Mouse (Mus musculus): ENCODE measurements around the gene 1700020L24Rik. TPM values are rescaled to one million over a fixed set of nuclear protein-coding genes. Genes with fewer than 3 reads are reported as not detected.

The 1700020L24Rik gene
- polyA plus RNA-seq, 1 experiment, result 1.5 TPM

GRCm38 (mm10) chr11:83442596-83443267 lies 5.3 kb downstream of the 1700020L24Rik start:
- no peak overlapping the region for H3ac ChIP-seq (ENCODE audit: control insufficient read depth, insufficient read length, low read depth)
- H3K79me3 ChIP-seq (ENCODE audit: low read depth), result no peaks in the 10 kb centered on the region
- TF ChIP-seq MYOG (IDR thresholded peaks at IDR 0.05; ENCODE audit: control insufficient read depth, extremely low read depth, insufficient read length) (no peak), CEBPB (IDR thresholded peaks at IDR 0.05; ENCODE audit: low read depth) (no peak), CTCF (IDR thresholded peaks at IDR 0.05; ENCODE audit: control insufficient read depth, insufficient read depth, insufficient read length) (no peak), USF1 (IDR thresholded peaks at IDR 0.05; ENCODE audit: low read depth) (no peak), MYOD1 (IDR thresholded peaks at IDR 0.05; ENCODE audit: control insufficient read depth, insufficient read length, low read depth) (no peak), MAX (IDR thresholded peaks at IDR 0.05) (no peak), FOSL1 (IDR thresholded peaks at IDR 0.05; ENCODE audit: insufficient read depth, low read length, poor library complexity, severe bottlenecking) (no peak)
- H3K27me3 ChIP-seq (ENCODE audit: control insufficient read depth, insufficient read depth, insufficient read length), result peaks cover 3% of the 10 kb centered on the region
- no peak overlapping the region for H3K4me3 ChIP-seq (ENCODE audit: insufficient read depth, poor library complexity, severe bottlenecking)
- H3K79me2 ChIP-seq (ENCODE audit: control insufficient read depth, insufficient read depth), result no peaks in the 10 kb centered on the region
- H3K36me3 ChIP-seq (ENCODE audit: control insufficient read depth, insufficient read depth), result no peaks in the 10 kb centered on the region

- H3K4me3 ChIP-seq (ENCODE audit: insufficient read depth, poor library complexity, severe bottlenecking), result no peak overlapping the region
- H3K36me3 ChIP-seq (ENCODE audit: control insufficient read depth, insufficient read depth), result no peaks in the 10 kb centered on the region
- peaks cover 3% of the 10 kb centered on the region for H3K27me3 ChIP-seq (ENCODE audit: control insufficient read depth, insufficient read depth, insufficient read length)
- H3ac ChIP-seq (ENCODE audit: control insufficient read depth, insufficient read length, low read depth), result no peak overlapping the region
- TF ChIP-seq MYOD1 (IDR thresholded peaks at IDR 0.05; ENCODE audit: control insufficient read depth, insufficient read length, low read depth) (no peak), CEBPB (IDR thresholded peaks at IDR 0.05; ENCODE audit: low read depth) (no peak), USF1 (IDR thresholded peaks at IDR 0.05; ENCODE audit: low read depth) (no peak), CTCF (IDR thresholded peaks at IDR 0.05; ENCODE audit: control insufficient read depth, insufficient read depth, insufficient read length) (no peak), MYOG (IDR thresholded peaks at IDR 0.05; ENCODE audit: control insufficient read depth, extremely low read depth, insufficient read length) (no peak), FOSL1 (IDR thresholded peaks at IDR 0.05; ENCODE audit: insufficient read depth, low read length, poor library complexity, severe bottlenecking) (no peak), MAX (IDR thresholded peaks at IDR 0.05) (no peak)
- H3K79me2 ChIP-seq (ENCODE audit: control insufficient read depth, insufficient read depth), result no peaks in the 10 kb centered on the region
- H3K79me3 ChIP-seq (ENCODE audit: low read depth), result no peaks in the 10 kb centered on the region
These were observed 6.3 kb downstream of the 1700020L24Rik start for GRCm38 (mm10) chr11:83443824-83444223.

- no peaks in the 10 kb centered on the region for H3K79me2 ChIP-seq (ENCODE audit: control insufficient read depth, insufficient read depth)
- no peak for TF ChIP-seq MAX (IDR thresholded peaks at IDR 0.05)
- TF ChIP-seq FOSL1 (IDR thresholded peaks at IDR 0.05; ENCODE audit: insufficient read depth, low read length, poor library complexity, severe bottlenecking), result no peak
- TF ChIP-seq CEBPB (IDR thresholded peaks at IDR 0.05; ENCODE audit: low read depth), result no peak
- no peak for TF ChIP-seq CTCF (IDR thresholded peaks at IDR 0.05; ENCODE audit: control insufficient read depth, insufficient read depth, insufficient read length)
- TF ChIP-seq MYOD1 (IDR thresholded peaks at IDR 0.05; ENCODE audit: control insufficient read depth, insufficient read length, low read depth), result no peak
- TF ChIP-seq USF1 (IDR thresholded peaks at IDR 0.05; ENCODE audit: low read depth), result no peak
- no peak for TF ChIP-seq MYOG (IDR thresholded peaks at IDR 0.05; ENCODE audit: control insufficient read depth, extremely low read depth, insufficient read length)
These were observed 7.5 kb downstream of the 1700020L24Rik start for GRCm38 (mm10) chr11:83445001-83445400.

GRCm38 (mm10) chr11:83447612-83448011 lies 10.1 kb downstream of the 1700020L24Rik start:
- Histone ChIP-seq H3ac (ENCODE audit: control insufficient read depth, insufficient read length, low read depth) (no peak overlapping the region), H3K79me2 (ENCODE audit: control insufficient read depth, insufficient read depth) (no peaks in the 10 kb centered on the region), H3K79me3 (ENCODE audit: low read depth) (no peaks in the 10 kb centered on the region), H3K36me3 (ENCODE audit: control insufficient read depth, insufficient read depth) (no peaks in the 10 kb centered on the region), H3K4me3 (ENCODE audit: insufficient read depth, poor library complexity, severe bottlenecking) (no peak overlapping the region), H3K27me3 (ENCODE audit: control insufficient read depth, insufficient read depth, insufficient read length) (no peaks in the 10 kb centered on the region)
- no peak for TF ChIP-seq MYOG (IDR thresholded peaks at IDR 0.05; ENCODE audit: control insufficient read depth, extremely low read depth, insufficient read length)

More at GRCm38 (mm10) chr11:83445001-83445400, 7.5 kb downstream of the 1700020L24Rik start:
- H3K27me3 ChIP-seq (ENCODE audit: control insufficient read depth, insufficient read depth, insufficient read length), result peaks cover 3% of the 10 kb centered on the region
- H3ac ChIP-seq (ENCODE audit: control insufficient read depth, insufficient read length, low read depth), result no peak overlapping the region
- no peaks in the 10 kb centered on the region for H3K79me3 ChIP-seq (ENCODE audit: low read depth)
- H3K4me3 ChIP-seq (ENCODE audit: insufficient read depth, poor library complexity, severe bottlenecking), result no peak overlapping the region
- no peaks in the 10 kb centered on the region for H3K36me3 ChIP-seq (ENCODE audit: control insufficient read depth, insufficient read depth)

GRCm38 (mm10) chr11:83448021-83448926 lies 10.8 kb downstream of the 1700020L24Rik start:
- Histone ChIP-seq H3K79me3 (ENCODE audit: low read depth) (no peaks in the 10 kb centered on the region), H3ac (ENCODE audit: control insufficient read depth, insufficient read length, low read depth) (no peak overlapping the region), H3K27me3 (ENCODE audit: control insufficient read depth, insufficient read depth, insufficient read length) (no peaks in the 10 kb centered on the region), H3K79me2 (ENCODE audit: control insufficient read depth, insufficient read depth) (no peaks in the 10 kb centered on the region), H3K36me3 (ENCODE audit: control insufficient read depth, insufficient read depth) (no peaks in the 10 kb centered on the region), H3K4me3 (ENCODE audit: insufficient read depth, poor library complexity, severe bottlenecking) (no peak overlapping the region)
- no peak for TF ChIP-seq MAX (IDR thresholded peaks at IDR 0.05)

- no peak overlapping the region for H3K4me3 ChIP-seq (ENCODE audit: insufficient read depth, poor library complexity, severe bottlenecking)
- no peak overlapping the region for H3ac ChIP-seq (ENCODE audit: control insufficient read depth, insufficient read length, low read depth)
- H3K79me2 ChIP-seq (ENCODE audit: control insufficient read depth, insufficient read depth), result no peaks in the 10 kb centered on the region
- H3K27me3 ChIP-seq (ENCODE audit: control insufficient read depth, insufficient read depth, insufficient read length), result no peaks in the 10 kb centered on the region
- H3K36me3 ChIP-seq (ENCODE audit: control insufficient read depth, insufficient read depth), result no peaks in the 10 kb centered on the region
- TF ChIP-seq CEBPB (IDR thresholded peaks at IDR 0.05; ENCODE audit: low read depth), result no peak
- no peak for TF ChIP-seq MYOD1 (IDR thresholded peaks at IDR 0.05; ENCODE audit: control insufficient read depth, insufficient read length, low read depth)
- no peak for TF ChIP-seq MYOG (IDR thresholded peaks at IDR 0.05; ENCODE audit: control insufficient read depth, extremely low read depth, insufficient read length)
- no peak for TF ChIP-seq CTCF (IDR thresholded peaks at IDR 0.05; ENCODE audit: control insufficient read depth, insufficient read depth, insufficient read length)
- TF ChIP-seq MAX (IDR thresholded peaks at IDR 0.05), result no peak
- TF ChIP-seq FOSL1 (IDR thresholded peaks at IDR 0.05; ENCODE audit: insufficient read depth, low read length, poor library complexity, severe bottlenecking), result no peak
- no peaks in the 10 kb centered on the region for H3K79me3 ChIP-seq (ENCODE audit: low read depth)
These were observed 11.4 kb downstream of the 1700020L24Rik start for GRCm38 (mm10) chr11:83448927-83449236.
